Mouse (Mus musculus): ENCODE measurements at regions not wholly inside any gene's neighbourhood (a gene's known extent, or its start where the extent isn't known, plus 50 kb on each side); places are given as distances from the start of the nearest gene placed in this dataset.

DNA sequence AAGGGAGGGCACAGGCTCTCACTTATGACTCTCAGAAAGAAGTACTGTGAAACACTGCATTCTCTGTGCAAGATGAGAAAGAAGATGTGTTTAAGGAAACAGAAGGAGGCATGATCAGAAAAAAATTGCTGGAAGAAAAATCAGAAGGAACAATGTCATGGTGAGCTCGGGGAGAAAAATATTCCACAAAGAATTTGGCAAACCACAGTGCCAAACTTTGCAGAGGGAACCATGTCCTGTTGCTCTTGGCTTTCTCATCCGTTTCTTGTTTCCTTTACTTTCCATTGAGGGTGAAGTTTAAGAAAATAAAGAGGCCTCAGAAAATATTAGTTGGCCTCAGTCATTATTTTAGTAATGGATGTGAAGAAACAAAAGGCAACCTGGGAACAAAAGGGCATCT, 804.4 kb downstream of the Ntrk3 start:
- Histone ChIP-seq H3K36me3 (no peaks in the 10 kb centered on the region), H3K27ac (no peak overlapping the region), H3K4me2 (replicated peaks) (no peak overlapping the region), H3K4me3 (no peak overlapping the region), H3K9me3 (no peaks in the 10 kb centered on the region), H3K4me1 (no peaks in the 10 kb centered on the region), H3K9ac (no peak overlapping the region), H3K27me3 (no peaks in the 10 kb centered on the region)
- WGBS = 48% methylated on average over 2 of the region's 2 CpGs
- no peak for ATAC-seq (ENCODE audit: insufficient number of reproducible peaks, insufficient read depth, low FRiP score, low TSS enrichment)

GRCm38 (mm10) chr7:77928479-77929467, 809.0 kb downstream of the Ntrk3 start:
- Histone ChIP-seq H3K36me3 (no peaks in the 10 kb centered on the region), H3K27ac (no peak overlapping the region), H3K4me1 (no peaks in the 10 kb centered on the region), H3K9me3 (no peaks in the 10 kb centered on the region), H3K4me2 (replicated peaks) (no peak overlapping the region), H3K4me3 (no peak overlapping the region), H3K9ac (no peak overlapping the region), H3K27me3 (no peaks in the 10 kb centered on the region)
- no peak for ATAC-seq (ENCODE audit: insufficient number of reproducible peaks, insufficient read depth, low FRiP score, low TSS enrichment)
- WGBS = 81% methylated on average over 4 of the region's 4 CpGs

GRCm38 (mm10) chr7:77899231-77899630, 838.6 kb downstream of the Ntrk3 start:
- Histone ChIP-seq H3K4me1 (no peaks in the 10 kb centered on the region), H3K27me3 (no peaks in the 10 kb centered on the region), H3K9me3 (no peaks in the 10 kb centered on the region), H3K4me3 (no peak overlapping the region), H3K9ac (no peak overlapping the region), H3K36me3 (no peaks in the 10 kb centered on the region), H3K27ac (no peak overlapping the region), H3K4me2 (replicated peaks) (no peak overlapping the region)
- WGBS = 78% methylated on average over 7 of the region's 7 CpGs
- ATAC-seq (ENCODE audit: insufficient number of reproducible peaks, insufficient read depth, low FRiP score, low TSS enrichment) = no peak

DNA sequence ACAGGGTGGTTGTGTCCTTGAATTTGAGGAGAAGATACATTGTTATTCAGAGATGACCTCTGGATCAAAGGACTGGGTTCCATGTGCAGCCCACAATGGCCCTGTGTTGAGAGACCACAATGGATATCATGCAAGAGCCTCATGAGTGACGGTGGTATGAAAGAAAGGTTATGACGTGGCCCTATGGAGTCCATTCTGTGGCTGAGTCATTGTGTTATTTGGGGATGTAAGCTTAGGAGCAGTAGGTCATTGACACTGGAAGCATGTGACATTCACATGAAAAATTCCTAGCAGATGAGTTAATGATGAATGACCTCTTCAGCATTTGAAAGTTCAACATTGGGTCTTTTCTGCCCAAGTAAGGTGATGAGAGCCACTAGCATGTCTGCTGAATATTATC, 849.3 kb downstream of the Ntrk3 start:
- Histone ChIP-seq H3K4me1 (no peaks in the 10 kb centered on the region), H3K9ac (no peak overlapping the region), H3K27ac (no peak overlapping the region), H3K36me3 (no peaks in the 10 kb centered on the region), H3K9me3 (no peaks in the 10 kb centered on the region), H3K4me2 (replicated peaks) (no peak overlapping the region), H3K27me3 (no peaks in the 10 kb centered on the region), H3K4me3 (no peak overlapping the region)
- 74% methylated on average over 2 of the region's 2 CpGs for WGBS
- ATAC-seq (ENCODE audit: insufficient number of reproducible peaks, insufficient read depth, low FRiP score, low TSS enrichment) = no peak

DNA sequence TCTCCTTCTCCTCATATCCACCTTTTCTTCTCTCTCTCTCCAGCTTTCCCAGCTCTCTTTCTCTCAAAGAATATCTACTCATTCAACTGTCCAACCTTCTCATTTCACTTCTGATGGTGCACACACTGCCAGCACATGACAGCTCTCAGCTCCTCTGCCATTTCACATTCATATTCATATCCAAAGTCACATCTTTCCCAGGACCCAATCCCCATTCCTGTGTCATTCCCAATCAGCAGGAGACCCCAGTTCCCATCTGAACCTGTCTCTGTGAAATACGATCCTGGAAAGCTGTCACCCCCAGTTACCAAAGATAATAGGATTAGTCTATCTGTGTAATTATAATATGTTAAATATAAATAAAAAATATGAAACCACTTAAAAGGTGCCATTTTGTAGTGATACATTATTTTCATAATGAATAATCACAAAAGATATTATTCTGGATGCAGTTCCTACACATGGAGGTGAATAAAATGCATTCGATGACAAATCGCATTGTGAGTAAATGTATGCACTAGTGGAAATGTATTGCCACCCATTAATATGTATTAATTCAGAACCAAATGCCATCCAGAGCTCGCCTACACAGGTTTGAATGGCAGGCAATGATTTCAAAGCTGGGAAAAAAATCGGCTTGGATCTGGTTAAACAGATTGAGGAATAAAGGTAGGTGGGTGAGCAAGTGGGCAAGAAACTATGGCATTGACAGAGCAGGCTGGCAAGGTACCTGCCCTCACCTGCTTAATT, 855.0 kb downstream of the Ntrk3 start:
- no peak overlapping the region for H3K9ac ChIP-seq

DNA sequence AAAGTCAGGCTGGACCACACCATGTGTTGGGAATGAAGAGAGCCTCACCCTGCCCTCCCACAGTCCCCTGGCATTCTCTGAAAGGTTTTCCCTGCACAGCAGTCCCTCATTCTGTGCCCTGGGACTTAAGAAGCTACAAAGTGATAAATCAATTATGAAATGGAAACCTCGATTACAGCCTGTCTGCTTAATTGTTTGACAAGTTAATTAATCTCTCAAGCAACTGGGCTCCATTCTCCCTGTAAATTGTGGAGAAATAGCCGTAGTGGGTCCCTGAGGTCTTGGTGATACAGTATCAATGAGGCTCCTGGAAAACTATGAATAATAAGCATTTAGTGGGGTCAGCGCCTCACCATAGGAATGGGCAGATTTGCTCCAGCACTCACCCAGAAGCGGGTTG, 870.3 kb downstream of the Ntrk3 start:
- no peak overlapping the region for H3K9ac ChIP-seq
- WGBS = 57% methylated on average over 4 of the region's 4 CpGs

More for the DNA sequence above, 855.0 kb downstream of the Ntrk3 start:
- Histone ChIP-seq H3K27me3 (no peaks in the 10 kb centered on the region), H3K4me1 (no peaks in the 10 kb centered on the region), H3K4me3 (no peak overlapping the region), H3K9me3 (no peaks in the 10 kb centered on the region), H3K4me2 (replicated peaks) (no peak overlapping the region), H3K36me3 (no peaks in the 10 kb centered on the region), H3K27ac (no peak overlapping the region)
- ATAC-seq (ENCODE audit: insufficient number of reproducible peaks, insufficient read depth, low FRiP score, low TSS enrichment) = no peak
- 88% methylated on average over 5 of the region's 5 CpGs for WGBS

GRCm38 (mm10) chr7:77861841-77862240, 876.0 kb downstream of the Ntrk3 start:
- Histone ChIP-seq H3K9ac (no peak overlapping the region), H3K4me3 (no peak overlapping the region), H3K36me3 (no peaks in the 10 kb centered on the region), H3K4me2 (replicated peaks) (no peak overlapping the region), H3K4me1 (no peaks in the 10 kb centered on the region), H3K27ac (no peak overlapping the region), H3K27me3 (no peaks in the 10 kb centered on the region), H3K9me3 (no peaks in the 10 kb centered on the region)
- ATAC-seq (ENCODE audit: insufficient number of reproducible peaks, insufficient read depth, low FRiP score, low TSS enrichment) = no peak
- WGBS = 85% methylated on average over 8 of the region's 8 CpGs

More for the DNA sequence above, 870.3 kb downstream of the Ntrk3 start:
- Histone ChIP-seq H3K27ac (no peak overlapping the region), H3K36me3 (no peaks in the 10 kb centered on the region), H3K9me3 (no peaks in the 10 kb centered on the region), H3K4me2 (replicated peaks) (no peak overlapping the region), H3K4me1 (no peaks in the 10 kb centered on the region), H3K4me3 (no peak overlapping the region), H3K27me3 (no peaks in the 10 kb centered on the region)
- ATAC-seq (ENCODE audit: insufficient number of reproducible peaks, insufficient read depth, low FRiP score, low TSS enrichment) = no peak

GRCm38 (mm10) chr7:77858436-77858835, 879.4 kb downstream of the Ntrk3 start:
- Histone ChIP-seq H3K4me2 (replicated peaks) (no peak overlapping the region), H3K27me3 (no peaks in the 10 kb centered on the region), H3K9ac (no peak overlapping the region), H3K4me3 (no peak overlapping the region), H3K36me3 (no peaks in the 10 kb centered on the region), H3K4me1 (no peaks in the 10 kb centered on the region), H3K9me3 (no peaks in the 10 kb centered on the region), H3K27ac (no peak overlapping the region)
- 40% methylated on average over 4 of the region's 4 CpGs for WGBS
- ATAC-seq (ENCODE audit: insufficient number of reproducible peaks, insufficient read depth, low FRiP score, low TSS enrichment) = no peak

- Histone ChIP-seq H3K9me3 (no peaks in the 10 kb centered on the region), H3K27me3 (no peaks in the 10 kb centered on the region), H3K4me2 (replicated peaks) (no peak overlapping the region), H3K4me3 (no peak overlapping the region), H3K27ac (no peak overlapping the region), H3K9ac (no peak overlapping the region), H3K36me3 (no peaks in the 10 kb centered on the region), H3K4me1 (no peaks in the 10 kb centered on the region)
- no peak for ATAC-seq (ENCODE audit: insufficient number of reproducible peaks, insufficient read depth, low FRiP score, low TSS enrichment)
- WGBS = 72% methylated on average over 5 of the region's 5 CpGs
Measured at GRCm38 (mm10) chr7:77857979-77858378, 879.8 kb downstream of the Ntrk3 start.

DNA sequence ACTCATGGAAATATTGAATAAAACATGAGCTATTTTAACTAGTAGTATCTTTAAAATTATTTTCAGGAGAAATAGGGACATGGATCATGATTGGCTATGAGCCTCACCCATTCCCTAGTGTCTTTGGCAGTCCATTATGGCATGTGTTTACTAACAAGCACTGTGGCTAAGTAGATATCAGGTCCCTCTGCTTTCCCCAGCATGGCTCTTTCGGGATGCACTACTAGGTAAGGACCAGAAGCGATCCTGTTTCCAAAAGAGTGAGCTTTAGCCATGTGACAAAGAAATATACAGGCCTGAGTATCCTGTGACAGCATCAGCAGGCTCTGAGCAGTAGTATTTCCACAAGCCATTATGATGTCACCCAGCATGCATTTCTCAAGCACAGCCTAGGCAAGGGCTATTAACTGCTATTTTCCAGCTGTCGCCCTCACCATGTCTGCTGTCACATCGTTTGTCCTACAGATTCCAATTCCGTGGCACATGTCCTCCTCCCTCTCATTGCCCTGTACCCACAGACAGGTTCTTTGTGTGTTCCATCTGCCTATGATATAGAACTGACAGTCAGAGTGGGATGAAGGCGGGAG, 882.1 kb downstream of the Ntrk3 start:
- no peak for ATAC-seq (ENCODE audit: insufficient number of reproducible peaks, insufficient read depth, low FRiP score, low TSS enrichment)
- no peak overlapping the region for H3K4me3 ChIP-seq
- H3K27ac ChIP-seq = no peak overlapping the region
- H3K4me1 ChIP-seq = no peaks in the 10 kb centered on the region
- H3K9ac ChIP-seq = no peak overlapping the region
- H3K9me3 ChIP-seq = no peaks in the 10 kb centered on the region
- WGBS = 80% methylated on average over 6 of the region's 6 CpGs
- no peaks in the 10 kb centered on the region for H3K27me3 ChIP-seq
- no peak overlapping the region for H3K4me2 ChIP-seq (replicated peaks)
- no peaks in the 10 kb centered on the region for H3K36me3 ChIP-seq

DNA sequence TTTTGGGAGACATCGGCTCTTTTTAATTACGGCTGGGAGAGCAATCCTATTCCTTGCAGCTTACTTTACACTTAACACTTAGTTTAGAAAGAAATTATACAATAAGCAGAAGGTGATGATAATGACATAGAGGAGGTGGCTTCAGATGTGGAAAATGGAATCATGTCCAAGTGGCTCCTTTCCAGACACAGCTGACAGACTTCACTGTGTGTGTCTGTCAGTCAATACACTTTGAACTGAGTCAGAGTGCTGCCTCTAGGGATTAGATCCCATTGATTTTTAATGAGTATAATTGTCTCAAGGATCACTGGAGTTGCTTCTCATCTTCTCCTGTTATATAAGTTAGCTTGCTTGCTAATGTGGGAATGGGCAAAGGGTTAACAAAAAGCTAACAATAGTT, 882.7 kb downstream of the Ntrk3 start:
- no peaks in the 10 kb centered on the region for H3K27me3 ChIP-seq
- 71% methylated on average over 2 of the region's 2 CpGs for WGBS
- H3K4me3 ChIP-seq = no peak overlapping the region
- H3K27ac ChIP-seq = no peak overlapping the region
- H3K4me1 ChIP-seq = no peaks in the 10 kb centered on the region
- no peaks in the 10 kb centered on the region for H3K36me3 ChIP-seq
- H3K4me2 ChIP-seq (replicated peaks) = no peak overlapping the region
- H3K9me3 ChIP-seq = no peaks in the 10 kb centered on the region
- no peak for ATAC-seq (ENCODE audit: insufficient number of reproducible peaks, insufficient read depth, low FRiP score, low TSS enrichment)
- H3K9ac ChIP-seq = no peak overlapping the region
